Mouse (Mus musculus): ENCODE measurements around the gene Sall4.

Gene Sall4

GRCm38 (mm10) chr2:168767582-168767981, at the start of gene Sall4:
Gene Sall4 (minus strand): TSS chr2:168767943.
- in situ Hi-C loops (cut with MboI; ENCODE audit: unreplicated experiment in 2 of 2): no loop called here

GRCm38 (mm10) chr2:168813243-168813642, 45.5 kb upstream of the Sall4 start:
- in situ Hi-C loops (cut with MboI; ENCODE audit: unreplicated experiment in 2 of 2): no loop called here

GRCm38 (mm10) chr2:168809895-168810294, 42.2 kb upstream of the Sall4 start:
- in situ Hi-C loops (cut with MboI; ENCODE audit: unreplicated experiment in 2 of 2): no loop called here

- in situ Hi-C loops (cut with MboI; ENCODE audit: unreplicated experiment in 2 of 2): no loop called here
These were observed 39.9 kb upstream of the Sall4 start for GRCm38 (mm10) chr2:168807681-168808080.

GRCm38 (mm10) chr2:168803849-168804248, 36.1 kb upstream of the Sall4 start:
- in situ Hi-C loops (cut with MboI; ENCODE audit: unreplicated experiment in 2 of 2): no loop called here

- in situ Hi-C loops (cut with MboI; ENCODE audit: unreplicated experiment in 2 of 2): no loop called here
These were observed 31.6 kb upstream of the Sall4 start for GRCm38 (mm10) chr2:168799326-168799725.

- in situ Hi-C loops (cut with MboI; ENCODE audit: unreplicated experiment in 2 of 2): no loop called here
These were observed 31.2 kb upstream of the Sall4 start for GRCm38 (mm10) chr2:168798921-168799320.

- in situ Hi-C loops (cut with MboI; ENCODE audit: unreplicated experiment in 2 of 2): no loop called here
These were observed 23.5 kb upstream of the Sall4 start for GRCm38 (mm10) chr2:168791115-168791802.

- in situ Hi-C loops (cut with MboI; ENCODE audit: unreplicated experiment in 2 of 2): no loop called here
These were observed 18.4 kb upstream of the Sall4 start for GRCm38 (mm10) chr2:168786174-168786573.

GRCm38 (mm10) chr2:168780596-168780995, 12.9 kb upstream of the Sall4 start:
- in situ Hi-C loops (cut with MboI; ENCODE audit: unreplicated experiment in 2 of 2): no loop called here

GRCm38 (mm10) chr2:168780024-168780423, 12.3 kb upstream of the Sall4 start:
- in situ Hi-C loops (cut with MboI; ENCODE audit: unreplicated experiment in 2 of 2): no loop called here

GRCm38 (mm10) chr2:168777481-168777880, 9.7 kb upstream of the Sall4 start:
- in situ Hi-C loops (cut with MboI; ENCODE audit: unreplicated experiment in 2 of 2): no loop called here

GRCm38 (mm10) chr2:168776238-168776637, 8.5 kb upstream of the Sall4 start:
- in situ Hi-C loops (cut with MboI; ENCODE audit: unreplicated experiment in 2 of 2): no loop called here

GRCm38 (mm10) chr2:168769259-168769658, 1.5 kb upstream of the Sall4 start:
- in situ Hi-C loops (cut with MboI; ENCODE audit: unreplicated experiment in 2 of 2): no loop called here

GRCm38 (mm10) chr2:168766538-168767361, 993 bp downstream of the Sall4 start:
- in situ Hi-C loops (cut with MboI; ENCODE audit: unreplicated experiment in 2 of 2): no loop called here

GRCm38 (mm10) chr2:168765696-168766537, 1.8 kb downstream of the Sall4 start:
- in situ Hi-C loops (cut with MboI; ENCODE audit: unreplicated experiment in 2 of 2): no loop called here

- in situ Hi-C loops (cut with MboI; ENCODE audit: unreplicated experiment in 2 of 2): no loop called here
These were observed 2.6 kb downstream of the Sall4 start for GRCm38 (mm10) chr2:168765065-168765681.

GRCm38 (mm10) chr2:168764460-168764867, 3.3 kb downstream of the Sall4 start:
- in situ Hi-C loops (cut with MboI; ENCODE audit: unreplicated experiment in 2 of 2): no loop called here

- in situ Hi-C loops (cut with MboI; ENCODE audit: unreplicated experiment in 2 of 2): no loop called here
These were observed 4.0 kb downstream of the Sall4 start for GRCm38 (mm10) chr2:168763785-168764184.

GRCm38 (mm10) chr2:168762411-168762815, 5.3 kb downstream of the Sall4 start:
- in situ Hi-C loops (cut with MboI; ENCODE audit: unreplicated experiment in 2 of 2): no loop called here

- in situ Hi-C loops (cut with MboI; ENCODE audit: unreplicated experiment in 2 of 2): no loop called here
These were observed 5.8 kb downstream of the Sall4 start for GRCm38 (mm10) chr2:168761954-168762353.

Data from v-Abl transformed pro-B cells (cell line).